Mouse (Mus musculus): Measurements from ENCODE around the gene Itpkb. TPM values are rescaled to one million over a fixed set of nuclear protein-coding genes. Genes with fewer than 3 reads are reported as not detected.

Itpkb gene
- total RNA-seq, 4 experiments from 2014 or later: 64.4 to 99.3 (median 78.9) TPM

DNA sequence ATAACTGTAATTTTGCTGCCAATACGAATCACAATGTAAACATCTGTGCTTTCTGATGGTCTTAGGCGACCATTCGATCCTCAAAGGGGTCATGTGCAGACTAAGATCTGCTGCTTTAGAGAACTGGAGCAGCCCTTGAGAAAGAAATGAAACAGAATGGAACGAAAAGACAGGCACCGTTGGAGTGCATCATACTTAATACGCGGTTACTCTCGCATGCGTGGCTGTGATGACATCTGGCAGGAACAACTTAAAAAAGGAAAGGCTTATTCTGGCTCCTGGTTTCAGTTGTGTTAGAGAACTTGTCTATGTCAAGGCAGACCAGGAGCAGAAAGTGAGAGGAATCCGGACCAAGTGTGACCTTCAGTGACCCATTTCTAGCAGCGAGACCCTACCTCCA, 15.6 kb upstream of the Itpkb start:
- no peak for DNase-seq

DNA sequence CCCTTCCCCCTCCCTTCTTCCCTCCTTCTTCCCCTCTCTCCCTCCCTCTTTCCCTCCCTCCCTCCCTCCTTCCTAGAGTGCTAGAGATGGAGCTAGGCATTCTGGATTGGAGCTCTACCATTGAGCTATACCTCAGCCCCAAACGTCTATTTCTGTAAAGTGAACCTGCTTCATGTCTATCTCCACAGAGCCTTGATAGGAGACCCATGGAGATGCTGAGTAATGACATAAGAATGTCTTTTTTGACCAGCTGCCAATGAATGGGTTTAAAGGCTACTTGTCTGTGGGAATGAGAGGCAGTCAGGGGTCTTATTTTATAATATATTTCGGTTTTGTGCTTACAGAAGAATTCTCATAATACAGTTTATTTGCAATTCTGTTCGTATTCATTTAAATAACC, 15.2 kb upstream of the Itpkb start:
- no peak for DNase-seq

DNA sequence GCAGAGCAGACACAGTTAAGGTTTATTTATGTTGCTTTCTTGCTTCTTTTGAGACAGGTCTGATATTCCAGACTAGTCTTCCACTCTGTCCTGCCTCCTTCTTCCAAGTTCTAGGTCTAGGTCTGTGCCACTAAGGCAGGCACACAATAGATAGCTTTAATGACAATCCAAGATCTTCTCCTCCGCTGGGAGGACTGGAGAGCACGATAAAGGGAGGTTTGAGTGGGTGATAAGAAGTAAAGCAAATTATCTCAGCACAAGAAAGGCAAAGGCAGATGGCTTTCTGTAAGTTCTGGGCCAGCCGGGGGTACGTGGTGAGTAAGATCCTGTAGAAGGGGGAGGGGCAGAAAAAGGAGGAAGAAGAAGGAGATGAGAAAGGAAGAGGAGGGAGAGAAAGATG, 12.8 kb upstream of the Itpkb start:
- DNase-seq: no peak

DNA sequence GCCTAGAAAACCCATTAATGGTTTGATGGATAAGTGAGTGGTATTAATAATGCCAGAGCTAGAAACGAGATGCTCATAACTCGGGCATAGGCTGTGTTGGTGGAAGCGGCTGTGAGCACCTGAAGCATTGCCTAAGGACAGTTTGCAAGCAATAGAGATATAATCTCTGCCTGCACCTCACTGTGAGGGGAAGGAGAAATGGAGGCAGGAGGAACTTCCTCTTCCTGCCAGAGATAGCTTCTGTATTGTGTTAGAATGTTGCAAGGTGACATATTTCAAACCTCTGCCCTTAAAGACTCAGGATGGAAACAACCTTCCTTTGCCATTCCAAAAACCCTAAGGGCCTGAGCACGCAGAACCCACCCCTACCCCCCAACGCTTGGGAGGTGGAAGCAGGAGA, 11.9 kb upstream of the Itpkb start:
- DNase-seq: no peak

DNA sequence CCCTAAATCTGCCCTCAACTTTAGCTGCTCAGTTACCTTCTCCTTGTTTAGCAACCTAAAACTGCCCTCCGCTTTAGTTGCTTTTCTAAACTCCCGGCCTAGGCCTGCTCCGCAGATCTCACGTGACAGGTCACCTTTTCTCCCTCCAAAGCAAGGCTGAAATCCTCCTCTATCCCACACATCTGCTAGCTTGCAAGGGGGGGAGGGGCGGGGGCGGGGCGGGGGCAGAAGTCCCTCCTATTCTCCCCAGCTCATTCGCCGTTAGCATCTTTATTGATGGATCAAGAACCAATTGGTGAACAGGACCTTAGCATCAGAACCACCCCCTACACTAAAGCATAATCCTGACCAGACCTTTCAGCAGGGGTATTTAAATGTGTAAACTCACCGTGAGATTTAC, 10.4 kb upstream of the Itpkb start:
- no peak for DNase-seq

DNA sequence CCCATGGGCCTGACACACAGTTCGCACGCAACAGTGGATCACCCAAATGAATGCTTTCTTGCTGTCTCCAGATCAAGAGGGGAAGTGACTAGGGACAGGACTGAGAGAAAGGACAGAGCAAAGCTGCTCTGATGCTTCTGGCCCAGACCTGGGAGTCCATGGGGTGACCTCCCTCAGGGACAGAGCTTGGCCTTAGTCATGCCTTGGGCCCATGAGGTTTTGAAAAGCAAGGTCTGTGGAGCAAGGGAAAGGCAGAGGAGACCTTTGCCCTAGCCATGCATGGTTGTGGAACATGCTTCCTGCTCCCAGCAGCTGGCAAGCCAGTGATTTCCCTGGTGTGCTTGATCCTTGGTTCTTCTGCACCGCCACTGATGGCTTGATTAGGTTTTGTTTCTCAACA, 7.4 kb upstream of the Itpkb start:
- DNase-seq: no peak

DNA sequence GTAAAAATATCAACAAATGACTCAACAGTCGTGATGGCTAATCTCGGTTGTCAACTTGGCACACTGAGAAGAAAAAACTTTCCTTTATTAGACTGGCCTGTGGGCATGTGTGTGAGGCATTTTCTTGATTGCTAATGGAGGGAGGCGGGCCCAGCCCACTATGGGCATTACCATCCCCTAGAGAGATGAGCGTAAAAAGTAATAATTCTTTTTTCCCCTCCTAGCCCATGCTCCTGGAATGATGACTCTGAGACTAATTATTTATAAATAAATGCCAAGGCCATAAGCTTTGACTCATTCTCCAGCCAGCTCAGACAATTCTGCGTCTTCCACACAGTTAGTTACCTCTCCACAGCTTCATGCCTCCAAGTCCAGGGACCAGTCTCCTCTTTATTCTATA, 6.8 kb upstream of the Itpkb start:
- no peak for DNase-seq

DNA sequence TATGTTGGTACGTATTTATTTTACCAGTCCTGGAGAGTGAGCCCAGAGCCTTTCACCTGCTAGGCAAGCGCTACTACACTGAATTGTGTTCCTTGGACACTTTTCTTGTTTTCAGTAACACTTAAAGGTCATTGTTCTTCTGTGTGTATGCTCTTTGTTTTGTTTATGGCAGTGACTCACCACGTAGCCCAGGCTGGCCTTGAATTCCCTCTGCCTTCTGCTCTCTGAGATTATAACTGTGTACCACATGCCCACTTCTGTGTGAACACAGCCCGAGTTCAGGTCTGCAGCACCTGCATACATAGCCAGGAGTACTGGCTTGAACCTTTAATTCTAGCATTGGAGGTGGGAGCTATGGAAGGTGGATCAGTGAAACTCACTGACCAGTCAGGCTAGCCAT, 6.0 kb upstream of the Itpkb start:
- no peak for DNase-seq

DNA sequence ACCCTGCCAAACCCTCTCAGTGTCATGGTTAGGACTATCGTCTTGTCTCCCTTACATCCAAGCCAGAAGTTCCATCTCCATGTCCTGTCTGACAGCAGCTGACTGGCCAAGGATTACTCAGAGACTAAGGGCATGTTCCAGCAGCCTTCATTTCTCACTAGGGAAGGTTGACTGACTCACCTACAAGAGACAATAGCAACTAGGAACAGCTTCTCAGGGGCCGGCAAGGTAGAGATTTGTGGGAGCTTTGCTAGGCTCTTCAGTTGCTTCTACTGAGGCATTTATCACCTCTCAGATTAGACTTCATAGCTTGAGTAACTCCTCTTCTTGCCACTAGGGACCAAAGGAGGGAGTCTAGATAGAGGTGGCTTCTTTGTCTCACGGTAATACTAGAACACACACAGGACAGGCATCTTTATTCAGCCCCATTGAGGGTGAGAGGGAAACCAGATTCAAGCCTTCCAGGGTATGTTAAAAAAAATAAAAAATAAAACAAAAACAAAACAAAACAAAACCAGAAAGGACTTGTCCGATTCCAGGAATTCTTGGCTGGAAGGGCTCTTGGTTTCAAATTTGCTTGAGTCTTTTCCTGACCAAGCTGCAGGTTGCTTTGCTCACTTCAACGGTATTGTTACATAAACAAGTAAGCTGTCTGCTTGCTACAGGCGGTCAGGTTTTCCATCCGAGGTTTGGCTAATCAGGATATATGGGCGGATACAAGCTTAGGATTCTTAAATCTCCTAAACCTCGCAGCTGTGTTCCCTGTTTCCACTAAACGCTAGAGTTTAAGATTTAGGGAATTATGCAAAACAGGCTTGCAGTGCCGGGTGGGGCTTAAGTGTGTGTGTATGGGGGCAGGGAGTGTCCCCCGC, 1.3 kb upstream of the Itpkb start:
- no peak for DNase-seq

DNA sequence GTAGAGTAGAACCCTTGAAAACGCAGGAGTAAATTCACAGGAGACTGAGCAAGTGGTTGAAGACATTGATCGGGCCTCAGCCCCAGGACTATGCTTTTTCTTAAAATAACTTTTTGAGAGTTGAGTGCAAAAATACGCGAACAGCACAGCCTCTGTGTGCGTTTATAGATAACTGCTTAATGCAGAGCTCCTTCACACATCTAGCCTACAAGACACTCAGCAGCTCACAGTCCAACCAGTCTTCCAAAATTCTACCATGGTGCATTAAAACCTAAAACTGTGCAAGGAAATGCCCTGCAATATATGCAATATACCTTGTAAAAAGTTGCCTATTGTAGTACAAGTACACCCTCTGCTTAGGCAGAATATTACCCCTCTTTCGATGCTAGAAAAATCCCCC, 579 bp upstream of the Itpkb start:
- DNase-seq: no peak

DNA sequence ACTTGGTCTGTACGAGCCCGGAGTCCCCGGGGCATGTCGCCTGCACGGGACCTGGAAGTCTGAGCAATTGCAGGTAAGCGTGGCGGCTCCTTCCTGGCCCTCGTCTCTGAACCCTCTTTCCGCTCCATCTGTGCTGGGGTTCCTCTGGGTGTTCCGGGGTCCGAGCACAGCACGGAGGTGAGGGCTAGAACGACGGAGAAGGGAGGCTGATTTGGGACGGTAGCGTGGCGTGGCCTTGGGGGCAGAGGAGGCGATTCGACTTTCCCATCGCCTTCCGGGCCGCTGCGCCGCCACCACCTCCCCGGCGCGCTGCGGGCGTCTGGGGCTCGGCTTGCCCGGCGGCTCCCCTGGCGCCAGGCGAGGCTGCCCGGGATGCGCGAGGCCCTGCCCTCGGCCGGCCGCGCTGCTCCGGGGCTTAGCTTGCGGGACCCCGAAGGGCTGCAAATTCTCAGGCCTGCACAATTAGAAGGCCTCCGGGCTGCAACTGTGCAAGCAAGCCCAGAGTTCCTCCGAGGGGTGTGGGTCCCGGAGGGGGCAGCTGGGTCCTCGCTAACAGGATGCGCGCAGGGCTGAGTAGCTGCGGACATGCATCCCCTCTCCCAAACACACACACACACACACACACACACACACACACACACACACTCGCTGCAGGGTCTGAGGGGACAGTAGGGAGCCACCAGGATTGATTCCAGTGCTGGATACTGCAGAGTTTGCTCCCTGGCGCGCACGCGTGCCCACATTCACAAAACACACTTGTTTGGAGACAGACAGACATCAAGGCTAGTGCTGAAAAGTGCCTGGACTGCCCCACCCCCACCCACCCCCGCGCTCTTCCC, 641 bp downstream of the Itpkb start:
- no peak for DNase-seq

DNA sequence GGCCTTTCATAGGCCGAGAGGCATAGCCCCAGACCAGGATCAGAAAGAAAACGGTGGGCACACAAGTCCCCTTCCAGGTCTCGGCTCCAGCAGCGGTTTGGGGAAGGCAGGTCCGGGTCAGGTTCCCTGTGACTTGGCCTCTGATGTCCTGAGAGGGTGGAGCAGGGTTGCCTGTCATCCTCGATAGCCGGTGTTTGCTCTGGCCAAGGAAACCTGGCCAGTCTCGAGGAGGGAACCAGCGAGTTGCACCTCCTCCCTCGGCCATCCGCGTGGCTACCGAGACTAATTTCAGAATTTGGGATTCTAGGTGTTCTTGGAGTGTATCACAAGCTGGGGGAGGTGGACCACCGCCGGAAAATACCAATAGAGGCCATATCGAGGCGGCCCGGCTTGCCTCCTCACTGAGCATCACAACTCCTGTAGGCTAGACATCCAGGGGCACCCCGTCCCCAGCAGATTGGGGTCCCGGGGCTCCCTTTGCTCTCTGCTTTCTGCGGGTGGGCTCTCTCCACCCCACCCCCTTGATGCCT, 1.3 kb downstream of the Itpkb start:
- no peak for DNase-seq

DNA sequence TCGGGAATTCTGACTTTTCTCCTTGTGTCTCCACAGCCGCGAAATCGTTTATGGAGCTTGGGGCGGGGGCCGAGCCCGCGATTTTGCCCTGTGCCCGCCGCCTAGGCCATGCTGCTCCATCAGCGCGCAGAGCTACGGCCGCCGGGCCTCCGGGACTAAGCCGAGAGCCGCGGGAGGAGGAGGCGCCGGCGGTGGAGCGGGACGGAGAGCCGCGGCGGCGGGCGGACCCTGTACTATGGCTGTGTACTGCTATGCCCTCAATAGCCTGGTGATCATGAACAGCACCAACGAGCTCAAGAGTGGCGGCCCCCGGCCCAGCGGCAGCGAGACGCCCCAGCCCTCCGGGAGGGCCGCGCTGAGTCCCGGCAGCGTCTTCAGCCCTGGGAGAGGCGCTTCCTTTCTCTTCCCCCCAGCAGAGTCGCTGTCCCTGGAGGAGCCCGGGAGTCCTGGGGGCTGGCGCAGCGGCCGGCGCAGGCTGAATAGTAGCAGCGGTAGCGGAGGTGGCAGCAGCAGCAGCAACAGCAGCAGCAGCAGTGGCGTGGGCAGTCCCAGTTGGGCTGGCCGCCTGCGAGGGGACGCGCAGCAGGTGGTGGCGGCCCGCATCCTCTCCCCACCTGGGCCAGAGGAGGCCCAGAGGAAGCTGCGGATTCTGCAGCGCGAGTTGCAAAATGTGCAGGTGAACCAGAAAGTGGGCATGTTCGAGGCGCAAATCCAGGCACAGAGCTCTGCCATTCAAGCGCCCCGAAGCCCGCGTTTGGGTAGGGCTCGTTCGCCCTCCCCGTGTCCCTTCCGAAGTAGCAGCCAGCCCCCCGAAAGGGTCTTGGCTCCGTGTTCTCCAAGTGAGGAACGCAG, 2.0 kb downstream of the Itpkb start:
- no peak for DNase-seq

DNA sequence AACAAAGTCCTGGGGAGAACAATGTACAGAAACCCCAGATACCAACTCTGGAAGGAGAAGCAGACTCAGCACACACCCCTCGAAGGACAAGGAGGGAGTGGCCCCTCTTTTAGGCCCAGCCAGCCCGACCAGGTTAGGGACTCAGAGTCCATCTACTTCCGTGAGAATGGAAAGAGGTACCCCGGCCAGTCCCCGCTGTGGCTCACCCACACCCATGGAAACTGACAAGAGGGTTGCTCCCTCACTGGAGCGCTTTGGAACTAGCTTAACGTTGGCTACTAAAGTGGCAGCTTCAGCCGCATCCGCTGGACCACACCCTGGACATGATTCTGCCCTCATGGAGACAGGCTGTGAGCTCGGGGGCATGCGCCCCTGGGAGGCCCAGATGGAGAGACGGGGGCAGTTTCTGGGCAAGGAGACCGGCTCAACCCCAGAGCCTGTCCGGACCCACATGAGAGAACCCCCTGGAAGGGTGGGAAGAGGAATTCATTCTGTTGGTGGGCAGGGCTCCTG, 2.7 kb downstream of the Itpkb start:
- DNase-seq: no peak

DNA sequence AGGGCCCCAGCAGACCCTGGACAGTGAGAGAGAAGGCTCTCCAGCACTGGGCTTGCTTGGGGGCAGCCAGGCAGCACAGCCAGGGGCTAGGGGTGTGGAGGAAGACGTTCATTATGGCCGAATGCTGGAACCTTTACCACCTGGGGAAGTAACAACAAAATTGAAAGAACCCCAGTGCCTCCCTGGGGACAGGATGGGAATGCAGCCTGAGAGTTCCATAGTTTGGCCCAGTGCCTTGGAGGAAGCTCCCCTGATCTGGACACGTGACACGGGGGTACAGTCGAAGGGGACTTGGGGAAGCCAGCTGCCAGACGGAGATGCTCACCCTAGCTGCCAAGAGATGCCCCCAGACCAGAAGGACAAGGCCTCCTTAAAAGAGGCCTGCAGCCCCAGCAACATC, 3.3 kb downstream of the Itpkb start:
- DNase-seq: no peak

DNA sequence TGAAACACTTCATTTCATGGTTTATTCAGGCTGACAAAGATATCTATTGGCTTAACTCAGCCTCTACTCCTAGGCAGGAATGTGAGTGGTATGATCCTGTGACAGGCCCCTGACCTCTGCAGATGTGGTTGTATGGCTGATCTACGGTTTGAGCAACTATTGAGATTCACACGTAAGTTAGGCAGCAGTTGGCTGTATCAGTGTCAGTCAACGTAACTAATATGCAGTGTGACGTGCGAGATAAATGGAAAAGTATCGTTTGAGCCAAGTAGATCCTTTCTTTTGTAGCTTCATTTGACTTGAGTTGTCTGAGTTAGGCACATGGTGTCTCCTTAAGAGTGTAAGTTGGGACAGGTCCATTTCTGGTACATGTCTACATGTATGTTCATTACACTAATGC, 4.3 kb downstream of the Itpkb start:
- DNase-seq: no peak

DNA sequence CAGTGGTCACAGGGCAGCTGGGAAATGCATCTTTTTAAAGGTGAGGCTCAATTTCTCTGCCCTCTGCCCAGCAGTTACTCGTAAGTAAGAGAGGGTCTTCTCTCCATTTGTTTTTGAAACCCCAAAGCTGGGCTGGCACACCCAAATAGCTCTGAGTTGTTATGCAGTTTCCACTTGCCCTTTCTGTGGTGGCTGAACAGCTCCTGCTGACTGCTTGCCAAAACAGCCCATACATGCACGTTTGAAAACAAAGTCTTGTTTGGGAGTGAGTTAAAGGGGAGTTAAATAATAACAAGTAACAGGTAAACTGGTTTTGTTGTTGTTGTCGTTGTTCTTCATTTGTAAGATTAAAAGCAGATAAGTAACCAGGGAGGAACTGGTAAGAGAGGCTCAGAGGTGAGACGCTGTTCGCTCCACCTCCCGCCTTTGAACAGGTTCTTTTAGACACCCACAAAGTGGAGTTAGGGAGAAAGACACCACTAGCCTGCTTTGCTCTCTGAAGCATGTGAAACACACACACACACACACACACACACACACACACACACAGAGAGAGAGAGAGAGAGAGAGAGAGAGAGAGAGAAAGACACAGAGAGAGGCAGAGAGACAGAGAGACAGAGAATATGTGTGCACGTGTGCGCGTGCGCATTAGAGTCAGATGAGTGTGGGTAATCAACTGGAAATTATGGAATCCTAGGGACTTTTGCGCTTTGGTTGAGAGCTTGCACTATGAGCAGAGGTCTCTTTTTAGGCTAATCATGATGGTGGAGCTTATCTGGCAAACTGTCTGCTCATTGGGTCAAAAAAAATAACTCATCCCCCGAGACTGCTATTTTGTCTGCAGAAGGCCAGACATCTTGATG, 5.5 kb downstream of the Itpkb start:
- no peak for DNase-seq

DNA sequence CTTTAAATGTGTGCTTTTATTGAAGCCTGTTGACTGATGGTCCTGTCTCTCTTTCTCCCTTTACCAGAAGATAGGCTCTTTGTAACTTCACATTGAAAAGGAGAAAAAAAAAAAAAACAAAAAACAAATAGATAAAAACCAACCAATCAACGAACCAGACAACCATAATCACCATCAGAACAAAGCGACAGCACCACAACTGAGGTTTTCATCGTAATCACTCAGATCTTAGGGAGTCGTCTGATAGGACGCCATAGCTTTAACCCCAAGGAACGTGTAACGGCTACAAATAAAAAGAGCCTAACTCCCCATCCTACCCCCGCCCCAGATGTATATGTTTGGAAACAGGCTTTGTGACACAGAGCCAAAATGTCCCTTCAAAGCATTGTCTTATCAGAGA, 8.1 kb downstream of the Itpkb start:
- DNase-seq: no peak

DNA sequence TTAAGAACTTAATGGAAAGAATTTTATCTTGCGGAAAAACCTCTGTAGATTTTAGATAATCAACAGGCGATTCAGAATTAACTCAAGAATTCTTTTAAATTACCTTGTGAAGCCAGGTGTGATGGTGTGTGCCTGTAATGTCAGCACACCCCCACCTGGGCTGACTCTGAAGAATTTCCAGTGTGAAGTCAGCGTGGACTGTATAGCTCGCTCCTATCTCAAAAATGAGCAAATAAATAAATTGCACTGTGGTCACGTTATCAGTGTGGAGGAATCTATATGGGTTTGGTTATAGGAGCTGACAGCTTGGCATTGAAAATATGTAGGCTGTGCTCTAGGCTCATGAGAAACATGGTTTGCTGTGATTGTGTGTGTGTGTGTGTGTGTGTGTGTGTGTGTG, 8.9 kb downstream of the Itpkb start:
- DNase-seq: no peak

DNA sequence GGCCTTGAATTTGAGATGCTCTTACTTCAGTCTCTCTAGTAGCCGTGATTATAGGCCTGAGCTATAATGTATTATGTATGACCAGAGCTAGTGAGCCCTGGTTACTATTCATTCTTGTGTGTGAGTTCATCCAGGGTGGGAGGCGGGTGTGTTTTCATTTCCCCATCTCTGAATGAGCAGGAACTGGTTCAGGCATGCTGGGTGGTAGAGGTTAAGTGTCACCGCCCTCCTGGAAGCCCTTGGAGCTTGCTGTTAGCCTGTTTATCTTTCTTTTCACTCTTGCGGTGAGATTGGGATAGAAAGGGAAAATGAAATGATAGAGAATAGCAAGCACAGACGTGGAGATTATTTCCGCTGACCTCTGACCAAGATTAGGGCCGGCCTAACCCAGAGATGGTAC, 12.7 kb downstream of the Itpkb start:
- no peak for DNase-seq

DNA sequence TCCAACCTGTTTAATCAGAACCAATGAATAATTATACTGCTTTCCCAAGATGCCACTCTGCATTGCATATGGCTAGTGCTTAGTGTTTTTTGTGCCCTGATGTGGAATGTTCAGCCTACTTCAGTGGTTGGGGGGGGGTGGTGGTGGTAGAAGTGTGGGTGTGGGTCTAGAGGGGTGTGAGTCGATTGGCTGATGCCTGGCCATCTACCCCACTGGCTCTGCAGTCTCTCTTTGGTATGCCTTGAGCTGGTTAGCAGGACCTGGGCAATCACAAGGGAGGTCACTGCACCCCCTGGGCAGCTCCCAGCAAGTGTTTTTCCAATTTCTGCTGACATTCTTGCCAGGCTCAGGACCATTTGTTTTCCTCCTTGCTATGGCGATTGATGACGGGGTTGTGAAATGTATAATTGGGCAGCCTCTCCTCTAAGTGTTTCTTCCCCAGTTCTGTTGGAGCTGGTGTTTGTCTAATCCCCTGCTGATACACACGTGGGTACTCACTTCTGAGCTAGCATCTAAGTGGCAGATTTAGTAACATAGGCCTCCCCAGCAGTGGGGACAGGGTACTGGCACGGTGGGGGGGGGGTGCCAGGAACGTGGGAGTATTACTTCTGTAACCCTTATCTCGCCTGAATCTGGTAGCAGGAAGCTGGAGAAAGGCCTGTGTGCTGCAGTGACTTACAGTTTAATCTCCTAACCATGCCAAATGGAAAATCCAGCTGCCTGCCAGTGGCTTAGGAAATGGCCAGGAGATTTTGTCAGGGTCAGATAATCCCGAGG, 13.3 kb downstream of the Itpkb start:
- DNase-seq: no peak

Data from adrenal gland, adult 8-10 months (tissue).